Mouse (Mus musculus) stomach, postnatal 0 days (tissue): Measurements from ENCODE around the gene Dlgap4. TPM values are rescaled to one million over a fixed set of nuclear protein-coding genes. Genes with fewer than 3 reads are reported as not detected.
A peak's percentile ranks its signal among the peaks of the same experiment; 100 is the strongest.

ENCODE experiments used
- ATAC-seq: fragments of 200-750 bp; cut with Nextera tagmentation; 2 replicates; pipeline ENCODE4 v1.8.0; 2017; ENCODE audit not compliant: low FRiP score, low TSS enrichment
- DNase-seq: peaks from one replicate; pipeline ENCODE4 v3.0.0-alpha.2; 2016; ENCODE audit warnings: low spot score
- H3K27ac ChIP-seq: fragments of 300-500 bp; sonication (generic); replicated peaks from 2 replicates; pipeline ENCODE4 v1.5.1; 2014; ENCODE audit warnings: mild to moderate bottlenecking, control low read depth
- H3K27me3 ChIP-seq: fragments of 300-500 bp; sonication (generic); 2 replicates; pipeline ENCODE4 v1.6.1; 2014; ENCODE audit warnings: low read length; ENCODE audit not compliant: control insufficient read depth, insufficient read depth
- H3K36me3 ChIP-seq: fragments of 300-500 bp; sonication (generic); 2 replicates; pipeline ENCODE4 v1.6.1; 2014; ENCODE audit warnings: low read length, mixed read lengths; ENCODE audit not compliant: control insufficient read depth, insufficient read depth
- H3K4me1 ChIP-seq: fragments of 300-500 bp; sonication (generic); replicated peaks from 2 replicates; pipeline ENCODE4 v1.6.1; 2014; ENCODE audit warnings: antibody characterized with exemption; ENCODE audit not compliant: control insufficient read depth, insufficient read depth
- H3K4me2 ChIP-seq: fragments of 300-500 bp; sonication (generic); replicated peaks from 2 replicates; pipeline ENCODE4 v1.6.1; 2014; ENCODE audit warnings: low read depth, mild to moderate bottlenecking, control low read depth, moderate library complexity
- H3K4me3 ChIP-seq: fragments of 300-500 bp; sonication (generic); 2 replicates; pipeline ENCODE4 v1.5.1; 2014; ENCODE audit warnings: low read depth, low read length, control low read depth
- H3K9ac ChIP-seq: fragments of 300-500 bp; sonication (generic); 2 replicates; pipeline ENCODE4 v1.6.1; 2014; ENCODE audit warnings: mild to moderate bottlenecking, low read length, control low read depth, mixed read lengths
- H3K9me3 ChIP-seq: fragments of 300-500 bp; sonication (generic); 2 replicates; pipeline ENCODE4 v1.6.1; 2016; ENCODE audit warnings: low read length; ENCODE audit not compliant: control insufficient read depth
- CTCF ChIP-seq: IDR thresholded peaks from 2 replicates; pipeline ENCODE4 v1.5.1; 2016; ENCODE audit warnings: antibody characterized with exemption, low read depth, mild to moderate bottlenecking, moderate library complexity
- EP300 ChIP-seq: optimal IDR thresholded peaks from 2 replicates; pipeline ENCODE3; 2016; ENCODE audit warnings: antibody characterized with exemption
- WGBS: fragments of 180-500 bp; shearing (Covaris S2); extraction: QIAGEN DNeasy Blood & Tissue Kit; methylation state at CpG from one replicate; pipeline ENCODE4 v1.1.7; 2014; 5-methylcytosine and 5-hydroxymethylcytosine counted together
- polyA plus RNA-seq: library from polyadenylated mRNA; unstranded; fragments of >200 nt; fragmentation: Nextera tagmentation; extraction: Ambion mirVana; gene quantifications from 2 replicates; pipeline ENCODE4 v1.2.1, GENCODE M21; 2015

Dlgap4 gene
- polyA plus RNA-seq: 50.7 and 59.0 TPM in 2 replicates

- DNase-seq: no peak
- H3K27me3 ChIP-seq: no peaks in the 10 kb centered on the region; the same call in 1 of the 2 replicates
- peak within 1 kb of the TSS; percentile 61 for H3K9ac ChIP-seq
- H3K27ac ChIP-seq: no peak within 1 kb of the TSS
- H3K4me3 ChIP-seq: peak within 1 kb of the TSS; percentile 54
- H3K4me1 ChIP-seq: no peaks in the 10 kb centered on the region
- ATAC-seq: peak; percentile 39; the same call in 1 of the 2 replicates
- H3K36me3 ChIP-seq: no peaks in the 10 kb centered on the region
- H3K9me3 ChIP-seq: no peaks in the 10 kb centered on the region
- peak within 1 kb of the TSS; percentile 86 for H3K4me2 ChIP-seq
- under 1% methylated on average over 48 of the region's 103 CpGs for WGBS
- TF ChIP-seq EP300: no peak
- TF ChIP-seq CTCF: no peak
Observed at GRCm38 (mm10) chr2:156613541-156614257, at the start of gene Dlgap4. Gene Dlgap4 (plus strand): TSS chr2:156613705.

- TF ChIP-seq EP300 (no peak), CTCF (no peak)
Observed at GRCm38 (mm10) chr2:156566512-156566911, 47.0 kb upstream of the Dlgap4 start.

GRCm38 (mm10) chr2:156568647-156569046 lies 44.9 kb upstream of the Dlgap4 start:
- Histone ChIP-seq H3K36me3 (peaks cover 14% of the 10 kb centered on the region), H3K9ac (no peak overlapping the region), H3K4me2 (no peak overlapping the region), H3K27ac (no peak overlapping the region), H3K9me3 (no peaks in the 10 kb centered on the region), H3K27me3 (no peaks in the 10 kb centered on the region), H3K4me3 (no peak overlapping the region), H3K4me1 (no peaks in the 10 kb centered on the region)
- ATAC-seq (no peak), DNase-seq (no peak)
- no peak for TF ChIP-seq EP300
- 92% methylated on average over 7 of the region's 7 CpGs for WGBS

More at GRCm38 (mm10) chr2:156566512-156566911, 47.0 kb upstream of the Dlgap4 start:
- WGBS: 93% methylated on average over 2 of the region's 2 CpGs
- H3K27me3 ChIP-seq: no peaks in the 10 kb centered on the region
- DNase-seq: no peak
- no peak overlapping the region for H3K4me3 ChIP-seq
- H3K4me1 ChIP-seq: no peaks in the 10 kb centered on the region
- H3K9ac ChIP-seq: no peak overlapping the region
- H3K4me2 ChIP-seq: no peak overlapping the region
- H3K36me3 ChIP-seq: peaks cover 14% of the 10 kb centered on the region
- ATAC-seq: no peak
- no peak overlapping the region for H3K27ac ChIP-seq
- H3K9me3 ChIP-seq: no peaks in the 10 kb centered on the region

- TF ChIP-seq CTCF (no peak), EP300 (no peak)
Observed at GRCm38 (mm10) chr2:156569261-156569660, 44.2 kb upstream of the Dlgap4 start.

GRCm38 (mm10) chr2:156571521-156571920 lies 42.0 kb upstream of the Dlgap4 start:
- no peak for ATAC-seq
- H3K27me3 ChIP-seq: no peaks in the 10 kb centered on the region
- WGBS: 79% methylated on average over 6 of the region's 6 CpGs

More at GRCm38 (mm10) chr2:156569261-156569660, 44.2 kb upstream of the Dlgap4 start:
- Histone ChIP-seq H3K9me3 (no peaks in the 10 kb centered on the region), H3K27me3 (no peaks in the 10 kb centered on the region), H3K36me3 (peaks cover 14% of the 10 kb centered on the region), H3K27ac (no peak overlapping the region), H3K4me3 (no peak overlapping the region), H3K4me2 (no peak overlapping the region), H3K9ac (no peak overlapping the region), H3K4me1 (no peaks in the 10 kb centered on the region)
- WGBS: 88% methylated on average over 3 of the region's 3 CpGs
- ATAC-seq (no peak), DNase-seq (no peak)

More at GRCm38 (mm10) chr2:156571521-156571920, 42.0 kb upstream of the Dlgap4 start:
- Histone ChIP-seq H3K4me3 (no peak overlapping the region), H3K27ac (no peak overlapping the region), H3K36me3 (peaks cover 14% of the 10 kb centered on the region), H3K9me3 (no peaks in the 10 kb centered on the region), H3K4me2 (no peak overlapping the region), H3K9ac (no peak overlapping the region), H3K4me1 (no peaks in the 10 kb centered on the region)
- TF ChIP-seq EP300 (no peak), CTCF (no peak)
- no peak for DNase-seq
